Mouse (Mus musculus): ENCODE measurements around the gene Kif6. TPM values are rescaled to one million over a fixed set of nuclear protein-coding genes. Genes with fewer than 3 reads are reported as not detected.
A peak's percentile ranks its signal among the peaks of the same experiment; 100 is the strongest.

Gene Kif6
- total RNA-seq, 4 experiments from 2014 or later = 3.8 to 5.6 (median 4.3) TPM

DNA sequence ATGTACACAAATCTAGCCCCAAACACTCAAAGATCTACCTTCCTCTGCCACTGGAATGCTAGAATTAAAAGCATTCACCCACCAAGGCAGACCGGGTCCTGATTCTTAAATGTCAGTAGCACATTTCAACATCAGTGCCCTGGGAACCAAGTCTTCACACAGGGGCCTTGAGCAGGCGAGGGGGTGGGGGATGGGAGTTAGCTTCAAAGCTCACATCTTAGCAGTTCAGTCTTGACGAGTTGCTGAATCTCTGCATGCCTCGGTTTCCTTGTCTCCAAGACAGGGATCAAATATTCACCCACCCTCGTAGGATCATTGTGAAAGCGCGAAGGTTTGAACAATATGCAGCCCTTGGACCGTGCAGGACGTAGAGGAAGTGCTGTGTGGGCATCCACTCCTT, 172.4 kb downstream of the Kif6 start:
- DNase-seq (ENCODE audit: low spot score in 2 of 2) = no peak

- DNase-seq (ENCODE audit: low spot score in 2 of 2) = no peak
These were observed 173.4 kb downstream of the Kif6 start for GRCm38 (mm10) chr17:49788187-49788974.

DNA sequence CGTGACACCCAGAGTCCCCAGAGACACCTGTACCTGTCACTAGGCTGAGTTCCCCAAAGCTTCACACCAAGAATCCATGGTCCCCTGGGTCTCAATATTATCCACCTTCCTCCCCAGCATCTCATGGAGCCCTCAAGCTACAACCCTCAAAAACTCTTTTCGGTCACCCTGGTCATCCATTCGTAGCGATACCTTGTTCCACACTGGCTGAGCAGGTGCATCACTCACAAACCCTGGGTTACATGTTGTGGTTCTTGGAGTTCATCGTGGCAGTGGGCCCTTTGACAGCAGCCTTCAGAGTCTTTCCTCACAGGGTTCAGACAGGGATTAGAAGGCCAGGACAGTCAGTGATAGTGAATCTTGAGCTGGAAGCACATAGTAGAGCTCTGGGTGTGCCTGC, 176.6 kb downstream of the Kif6 start:
- no peak for DNase-seq (ENCODE audit: low spot score in 2 of 2)

GRCm38 (mm10) chr17:49792217-49792743, 177.3 kb downstream of the Kif6 start:
- DNase-seq (ENCODE audit: low spot score in 2 of 2) = no peak

DNA sequence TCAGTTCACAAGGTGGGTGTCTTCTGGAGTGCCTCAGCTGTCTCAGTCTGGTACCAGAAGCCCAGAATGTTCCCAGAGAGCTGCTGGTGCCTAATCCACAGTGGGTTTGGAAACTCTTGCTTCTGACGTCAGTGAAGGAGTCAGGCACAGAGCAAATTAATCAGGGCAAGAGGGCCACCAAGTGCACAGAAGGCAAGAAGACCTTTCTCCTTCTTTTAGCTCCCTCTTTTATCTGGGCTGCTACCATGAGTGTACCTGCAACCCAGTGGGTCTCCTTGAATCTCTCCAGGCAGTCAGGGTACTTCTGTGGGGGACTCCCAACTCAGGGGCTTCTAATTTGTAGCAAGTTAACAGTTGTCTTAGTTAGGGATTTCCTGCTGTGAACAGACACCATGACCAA, 178.0 kb downstream of the Kif6 start:
- no peak for DNase-seq (ENCODE audit: low spot score in 2 of 2)

- no peak for DNase-seq (ENCODE audit: low spot score in 2 of 2)
These were observed 179.0 kb downstream of the Kif6 start for GRCm38 (mm10) chr17:49793965-49794364.

GRCm38 (mm10) chr17:49795241-49795640, 180.3 kb downstream of the Kif6 start:
- DNase-seq (ENCODE audit: low spot score in 2 of 2) = no peak

DNA sequence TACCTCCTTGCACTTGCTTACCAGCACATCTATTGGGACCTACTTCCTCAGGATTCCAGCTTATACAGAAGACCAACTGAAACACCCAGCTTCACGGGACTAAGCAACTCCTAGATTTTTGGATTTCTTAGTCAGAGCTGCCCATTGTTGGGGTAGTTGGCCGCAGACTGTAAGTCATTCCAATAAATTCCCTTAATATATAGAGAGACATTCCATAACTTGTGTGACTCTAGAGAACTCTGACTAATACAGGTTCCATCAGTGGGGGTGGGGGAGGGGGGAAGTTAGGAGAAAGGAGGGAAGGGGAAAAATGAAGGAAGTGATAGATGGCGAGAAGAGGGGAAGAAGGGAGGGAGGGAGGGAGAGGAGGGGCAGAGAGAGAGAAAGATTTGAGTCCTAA, 181.2 kb downstream of the Kif6 start:
- no peak for DNase-seq (ENCODE audit: low spot score in 2 of 2)

DNA sequence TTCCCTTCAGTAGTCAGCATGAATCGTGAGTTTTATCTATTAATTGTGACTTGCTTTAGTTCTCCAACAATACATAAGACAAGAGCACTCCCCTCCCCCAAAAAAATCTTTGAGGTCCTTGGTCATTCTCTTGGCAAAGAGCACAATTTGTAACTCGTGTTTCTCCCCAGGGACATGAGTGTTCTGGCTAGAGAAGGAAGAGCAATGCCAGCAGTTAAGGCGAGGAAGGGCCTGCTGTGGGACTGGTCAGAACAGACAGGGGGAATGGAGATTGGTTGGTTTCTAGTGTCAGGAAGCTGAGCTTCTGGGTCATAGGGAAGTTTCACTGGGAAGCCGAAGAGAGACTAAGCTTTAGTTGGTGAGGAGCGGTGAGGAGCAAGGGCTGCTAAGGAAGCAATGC, 184.2 kb downstream of the Kif6 start:
- no peak for DNase-seq (ENCODE audit: low spot score in 2 of 2)

DNA sequence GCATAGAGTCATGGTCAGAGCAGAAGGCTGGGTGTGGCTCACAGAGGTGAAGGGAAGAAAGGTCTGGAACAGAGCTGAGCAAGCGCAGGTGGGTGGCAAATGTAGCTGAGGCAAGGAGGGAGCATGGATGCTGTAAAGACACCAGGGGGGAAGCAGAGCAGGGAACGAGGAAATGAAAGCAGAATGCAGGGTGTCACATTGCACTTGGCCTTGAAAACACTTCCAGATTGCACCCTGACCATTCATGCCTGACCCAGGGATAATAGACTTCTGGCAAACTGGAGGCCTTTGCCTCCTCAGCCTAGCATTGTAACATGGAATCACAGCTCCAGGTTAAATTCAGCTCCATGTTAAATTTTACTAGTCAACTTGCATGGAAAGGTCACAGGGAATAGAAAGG, 185.2 kb downstream of the Kif6 start:
- no peak for DNase-seq (ENCODE audit: low spot score in 2 of 2)

- DNase-seq (ENCODE audit: low spot score in 2 of 2) = no peak
These were observed 192.5 kb downstream of the Kif6 start for GRCm38 (mm10) chr17:49807461-49807860.

DNA sequence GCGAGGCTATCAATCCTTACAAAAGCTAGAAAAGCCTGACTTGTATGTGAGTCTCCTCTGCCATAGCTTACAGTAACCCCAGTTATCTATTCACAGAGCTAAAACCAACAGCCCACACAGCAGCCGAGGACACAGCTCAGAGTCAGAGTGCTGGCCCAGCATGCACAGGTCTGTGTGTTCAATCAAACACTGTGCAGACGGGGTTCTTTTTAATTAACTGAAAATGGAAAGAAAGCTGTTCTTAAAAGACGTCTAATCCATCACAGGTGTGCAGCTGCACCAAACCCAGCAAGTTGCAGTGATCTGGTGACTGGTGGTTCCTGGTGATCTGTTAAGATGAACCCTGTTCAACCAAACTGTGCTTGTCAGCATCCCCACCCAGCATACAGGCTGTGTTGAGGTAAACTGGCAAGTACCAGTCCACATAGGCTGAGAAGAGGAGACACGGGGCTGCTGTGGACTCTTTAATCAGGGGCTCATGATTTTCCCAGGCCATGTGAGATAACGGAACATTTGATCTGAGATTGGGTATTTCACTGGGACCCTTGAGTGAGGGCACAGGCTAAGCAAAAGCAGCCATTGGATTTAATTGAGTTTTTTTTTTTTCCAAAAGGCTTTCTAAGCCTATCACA, 193.9 kb downstream of the Kif6 start:
- no peak for DNase-seq (ENCODE audit: low spot score in 2 of 2)

DNA sequence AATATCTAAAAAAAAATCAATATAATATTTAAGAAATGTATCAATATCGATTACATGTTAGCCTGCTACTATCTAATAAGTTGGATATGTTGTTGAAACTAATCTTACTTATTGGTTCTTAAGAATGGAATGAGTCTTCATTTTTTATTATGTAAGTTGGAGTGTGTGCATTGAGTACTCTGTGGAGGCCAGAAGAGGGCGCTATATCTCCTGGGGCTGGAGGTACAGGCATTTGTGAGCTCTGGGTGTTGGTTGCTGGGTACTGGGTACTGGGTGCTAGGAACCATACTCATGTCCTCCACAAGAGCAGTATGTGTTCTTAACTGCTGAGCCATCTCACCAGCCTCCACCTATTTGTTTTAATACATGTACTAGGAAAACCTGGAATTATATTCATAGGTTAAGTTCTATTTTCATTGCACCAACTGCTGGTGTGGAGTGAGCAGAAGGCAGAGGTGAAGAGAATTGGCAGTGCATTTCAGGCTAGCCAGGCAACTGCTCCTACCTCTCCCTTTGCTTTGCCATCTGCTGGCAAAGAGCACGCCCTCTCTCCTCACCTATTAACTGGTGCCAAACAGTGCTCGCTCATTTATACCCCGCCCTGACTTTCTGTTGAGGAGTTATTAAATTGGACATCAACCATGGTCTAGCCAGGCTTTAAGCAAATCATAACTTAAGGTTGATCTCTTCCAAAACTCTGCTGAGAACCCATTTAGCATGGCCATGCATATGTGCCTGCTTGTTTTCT, 199.1 kb downstream of the Kif6 start:
- DNase-seq (ENCODE audit: low spot score in 2 of 2) = no peak

DNA sequence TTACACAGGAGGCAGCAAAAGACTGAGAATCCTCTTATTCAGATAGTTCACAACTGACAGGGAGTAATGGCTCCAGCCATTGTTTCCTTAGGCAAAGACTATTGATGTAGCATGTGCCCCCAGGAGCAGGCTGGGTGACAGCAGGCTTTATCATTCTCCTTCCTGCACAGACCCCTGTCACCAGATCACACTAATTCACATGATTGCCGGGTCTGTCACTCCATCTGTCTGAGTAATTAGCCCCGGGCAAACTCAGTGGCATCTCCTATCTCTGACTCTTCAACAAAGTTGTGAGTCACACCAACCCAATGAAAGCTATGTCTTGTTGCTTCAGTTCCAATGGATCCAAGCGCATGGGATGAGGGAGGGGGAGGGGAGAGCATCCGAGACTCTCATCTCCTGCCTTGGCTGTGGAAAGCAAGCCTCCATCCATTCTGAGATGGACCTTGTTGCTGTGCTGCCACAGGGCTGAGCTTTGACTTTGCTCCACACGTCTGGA, 201.2 kb downstream of the Kif6 start:
- DNase-seq (ENCODE audit: low spot score in 2 of 2) = no peak

DNA sequence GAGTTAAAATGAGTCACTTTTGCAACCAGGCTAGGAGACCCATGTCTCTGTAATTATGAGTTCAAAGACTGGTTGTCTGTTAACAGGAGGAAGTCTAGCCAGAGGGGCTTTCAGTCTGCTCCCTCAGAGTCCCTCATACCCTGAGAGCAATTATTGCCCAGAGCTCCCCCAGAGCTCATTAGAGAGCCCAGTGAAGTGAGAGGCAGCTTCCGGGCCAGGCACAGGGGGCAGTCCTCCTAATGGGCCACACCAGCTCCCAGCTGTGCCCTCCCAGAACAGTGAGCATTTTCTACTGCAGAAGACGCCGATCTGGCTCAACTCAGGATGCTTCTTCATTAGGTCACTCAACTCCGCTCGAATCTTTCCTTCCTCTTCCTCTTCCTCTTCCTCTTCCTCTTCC, 201.8 kb downstream of the Kif6 start:
- DNase-seq (ENCODE audit: low spot score in 2 of 2) = no peak

DNA sequence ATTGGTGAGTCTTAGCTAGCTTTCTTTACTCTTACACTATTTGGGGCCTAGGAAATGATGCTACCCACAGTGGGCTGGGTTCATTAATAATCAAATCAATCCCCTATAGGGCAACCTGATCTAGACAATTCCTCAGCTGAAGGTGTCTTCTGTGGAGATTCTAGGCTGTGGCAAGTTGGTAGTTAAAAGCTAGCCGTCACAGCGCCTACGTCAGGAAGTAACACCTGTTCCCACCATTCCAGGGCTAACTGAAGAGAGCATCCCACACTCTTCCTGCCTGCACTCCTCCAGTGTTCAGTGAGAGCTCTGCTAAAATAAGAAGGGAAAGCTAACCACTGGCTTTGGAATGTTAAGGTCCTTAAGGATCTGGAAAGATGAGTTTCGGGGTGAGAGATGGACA, 205.3 kb downstream of the Kif6 start:
- DNase-seq (ENCODE audit: low spot score in 2 of 2) = peak in 1 of 2 experiments; percentile 47

GRCm38 (mm10) chr17:49824142-49824840, 209.4 kb downstream of the Kif6 start:
- DNase-seq (ENCODE audit: low spot score in 2 of 2) = peak in 1 of 2 experiments; percentile 51

DNA sequence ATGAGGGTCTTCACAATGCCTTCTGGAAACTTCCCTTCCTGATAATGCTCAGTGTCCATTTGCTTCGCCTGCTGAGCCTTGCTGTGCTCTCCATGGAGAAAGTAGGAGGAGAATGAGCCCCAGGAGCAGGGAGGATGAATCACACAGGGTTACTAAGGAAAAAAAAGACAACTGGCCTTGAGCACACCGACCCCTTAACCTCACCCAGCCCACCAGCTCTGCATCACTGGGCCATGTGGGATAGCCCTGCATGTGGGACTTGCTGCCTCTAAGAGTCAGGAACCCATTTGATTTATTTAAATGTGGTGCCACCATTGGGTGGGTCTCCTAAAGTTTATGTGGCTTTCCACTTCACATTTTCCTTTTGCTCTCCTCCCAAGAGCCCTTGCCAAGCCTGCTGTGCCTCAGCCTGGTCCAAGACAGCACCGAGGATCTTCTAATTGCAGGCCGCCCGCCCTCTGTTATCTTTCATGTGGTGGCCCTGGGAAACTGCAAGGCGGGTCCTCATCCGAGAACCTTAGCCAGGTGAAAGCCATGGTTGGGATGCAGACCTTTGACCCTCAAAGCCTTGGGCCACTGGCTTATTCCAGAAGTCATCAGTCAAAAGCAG, 210.0 kb downstream of the Kif6 start:
- no peak for DNase-seq (ENCODE audit: low spot score in 2 of 2)

- no peak for DNase-seq (ENCODE audit: low spot score in 2 of 2)
These were observed 210.9 kb downstream of the Kif6 start for GRCm38 (mm10) chr17:49825831-49826230.

GRCm38 (mm10) chr17:49831745-49832144, 216.8 kb downstream of the Kif6 start:
- DNase-seq (ENCODE audit: low spot score in 2 of 2) = no peak

GRCm38 (mm10) chr17:49834044-49834545, 219.2 kb downstream of the Kif6 start:
- DNase-seq (ENCODE audit: low spot score in 2 of 2) = no peak
